Mouse (Mus musculus): ENCODE data around the gene Heatr9. TPM values are rescaled to one million over a fixed set of nuclear protein-coding genes. Genes with fewer than 3 reads are reported as not detected.

Heatr9 gene
- total RNA-seq, 1 experiment from 2014 or later, result not detected

GRCm38 (mm10) chr11:83467120-83467652 is 54.8 kb downstream of the Heatr9 start:
- peak; percentile 61 to 75 for ATAC-seq (replicated peaks in 1 of 2; ENCODE audit: insufficient read depth in 1 of 2, low FRiP score in 2 of 2, low TSS enrichment in 1 of 2, low read depth in 1 of 2, poor library complexity in 2 of 2, severe bottlenecking in 2 of 2)

DNA sequence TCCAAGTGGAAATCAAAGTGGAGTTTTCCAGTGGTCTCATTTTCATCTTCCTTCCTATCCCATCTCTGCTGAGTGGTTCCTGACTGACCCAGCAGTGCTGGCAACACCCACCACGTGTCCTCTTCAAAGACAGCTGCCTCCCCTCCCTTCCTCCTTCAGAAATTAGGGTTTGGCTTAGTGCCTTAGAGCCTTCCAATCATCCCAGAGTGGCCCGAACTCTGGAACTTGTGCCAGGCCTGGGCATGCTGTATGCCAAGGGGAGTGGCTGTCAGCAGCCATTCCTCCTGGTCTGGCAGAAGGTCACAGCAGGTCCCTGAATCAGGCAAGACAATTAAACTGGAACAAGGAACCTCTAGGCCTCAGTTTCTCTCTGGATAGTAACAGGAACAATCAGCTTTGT is 56.0 kb downstream of the Heatr9 start:
- no peak for ATAC-seq (replicated peaks in 1 of 2; ENCODE audit: insufficient read depth in 1 of 2, low FRiP score in 2 of 2, low TSS enrichment in 1 of 2, low read depth in 1 of 2, poor library complexity in 2 of 2, severe bottlenecking in 2 of 2)

DNA sequence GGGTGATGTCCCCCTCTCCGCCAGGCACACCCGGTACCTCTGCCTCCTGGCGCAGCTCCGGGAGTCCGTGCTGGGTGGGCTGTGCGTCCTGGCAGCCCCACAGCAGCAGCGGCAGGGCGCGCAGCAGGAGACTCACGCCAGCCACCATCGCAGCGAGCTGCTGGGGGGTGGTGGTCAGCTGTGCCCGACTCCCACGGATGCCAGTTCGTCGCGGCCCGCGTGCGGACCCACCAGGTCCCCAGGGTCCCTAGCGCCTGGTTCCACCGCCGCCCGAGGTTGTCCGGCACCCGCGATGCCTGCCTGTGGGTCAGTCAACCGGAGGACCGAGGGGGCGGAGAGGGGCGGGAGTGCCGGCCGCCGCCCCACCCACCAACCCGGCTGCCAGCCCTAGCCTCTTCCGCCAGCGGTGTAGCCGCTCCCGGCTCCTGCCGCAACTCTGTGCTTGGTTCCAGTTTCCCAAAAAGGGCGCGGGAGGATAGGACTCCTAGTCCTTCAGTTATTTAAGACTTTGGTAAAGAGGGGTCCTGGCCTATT is 59.2 kb downstream of the Heatr9 start, which contains the start of gene Mmp28:
TSS of gene Mmp28 (minus strand) at position 361 of the 534 bp plus-strand sequence.
- peak in 1 of 2 experiments; percentile 46; a peak in 1 of 4 replicates for ATAC-seq (replicated peaks in 1 of 2; ENCODE audit: insufficient read depth in 1 of 2, low FRiP score in 2 of 2, low TSS enrichment in 1 of 2, low read depth in 1 of 2, poor library complexity in 2 of 2, severe bottlenecking in 2 of 2)

Other genes starting within 250 kb of the Heatr9 start
- gene Slfn14, start 235.4 kb downstream of the Heatr9 start, total RNA-seq (2017), result not detected in 2 replicates
- gene Ap2b1, start 223.2 kb downstream of the Heatr9 start, total RNA-seq (2017), result 57.6 and 58.0 TPM in 2 replicates
- gene Pex12, start 219.6 kb downstream of the Heatr9 start, total RNA-seq (2017), result 10.3 and 10.4 TPM in 2 replicates
- not detected in 2 replicates for gene Rasl10b, start 113.0 kb downstream of the Heatr9 start, total RNA-seq (2017)
- not detected in 2 replicates for gene Gas2l2, start 92.7 kb downstream of the Heatr9 start, total RNA-seq (2017)
- gene 1700020L24Rik, start 84.5 kb downstream of the Heatr9 start, total RNA-seq (2017), result 10.5 and 17.7 TPM in 2 replicates
- 1.4 and 2.4 TPM in 2 replicates for gene Mmp28, start 59.1 kb downstream of the Heatr9 start, total RNA-seq (2017)
- 41.5 and 69.0 TPM in 2 replicates for gene Taf15, start 49.1 kb downstream of the Heatr9 start, total RNA-seq (2017)
- gene Ccl5, start 8.3 kb upstream of the Heatr9 start, total RNA-seq (2017), result 4.7 and 5.3 TPM in 2 replicates
- 37.3 and 43.8 TPM in 2 replicates for gene Ccl9, start 56.5 kb upstream of the Heatr9 start, total RNA-seq (2017)
- gene Ccl6, start 70.9 kb upstream of the Heatr9 start, total RNA-seq (2017), result 6.3 and 33.4 TPM in 2 replicates
- 9.7 TPM in 1 of 2 replicates, not detected in the other for gene Rpl9-ps1, start 123.4 kb upstream of the Heatr9 start, total RNA-seq (2017)
- gene Ccl3, start 127.2 kb upstream of the Heatr9 start, total RNA-seq (2017), result 333 and 445 TPM in 2 replicates
- gene Ccl4, start 140.4 kb upstream of the Heatr9 start, total RNA-seq (2017), result 160 and 215 TPM in 2 replicates
- gene Wfdc17, start 181.8 kb upstream of the Heatr9 start, total RNA-seq (2017), result 54.2 and 80.5 TPM in 2 replicates
- gene Wfdc18, start 186.8 kb upstream of the Heatr9 start, total RNA-seq (2017), result 6.6 and 15.4 TPM in 2 replicates
- gene Wfdc21, start 224.8 kb upstream of the Heatr9 start, total RNA-seq (2017), result 44.6 and 220 TPM in 2 replicates
- 14.7 and 16.0 TPM in 2 replicates for gene Heatr6, start 231.5 kb upstream of the Heatr9 start, total RNA-seq (2017)